Mouse (Mus musculus): ENCODE results near the gene Wfdc11. TPM values are rescaled to one million over a fixed set of nuclear protein-coding genes. Genes with fewer than 3 reads are reported as not detected.
A peak's percentile ranks its signal among the peaks of the same experiment; 100 is the strongest.

Gene Wfdc11
- polyA plus RNA-seq, 2 experiments: not detected

GRCm38 (mm10) chr2:164679906-164680305 is 6.0 kb upstream of the Wfdc11 start:
- H3K9ac ChIP-seq (ENCODE audit: low read depth, low read length, severe bottlenecking): no peak overlapping the region
- H3K4me3 ChIP-seq (replicated peaks; ENCODE audit: low read length): no peak overlapping the region
- H3K4me2 ChIP-seq (replicated peaks; ENCODE audit: low read depth, low read length, severe bottlenecking): no peak overlapping the region
- ATAC-seq (ENCODE audit: low FRiP score, low read depth) (no peak), DNase-seq (ENCODE audit: low spot score) (no peak)
- H3K9me3 ChIP-seq (ENCODE audit: control insufficient read depth, low read length): no peaks in the 10 kb centered on the region
- no peak overlapping the region for H3K27ac ChIP-seq (replicated peaks; ENCODE audit: low read depth, low read length)
- H3K36me3 ChIP-seq (ENCODE audit: control insufficient read depth, insufficient read depth, low read length): no peaks in the 10 kb centered on the region
- H3K4me1 ChIP-seq (ENCODE audit: control insufficient read depth, insufficient read depth, low read length): no peaks in the 10 kb centered on the region
- 34% methylated on average over 3 of the region's 3 CpGs for WGBS
- H3K27me3 ChIP-seq (ENCODE audit: control insufficient read depth, insufficient read depth, low read length): no peaks in the 10 kb centered on the region
- no peak for TF ChIP-seq POLR2A (IDR thresholded peaks at IDR 0.05; ENCODE audit: borderline replicate concordance, extremely low read depth, insufficient read depth, insufficient read length)

- peak overlapping the region; percentile 47 for H3K4me2 ChIP-seq (replicated peaks; ENCODE audit: low read depth, low read length, severe bottlenecking)
- TF ChIP-seq POLR2A (IDR thresholded peaks at IDR 0.05; ENCODE audit: borderline replicate concordance, extremely low read depth, insufficient read depth, insufficient read length): no peak
- ATAC-seq (ENCODE audit: low FRiP score, low read depth) (peak; percentile 63; the same call in 1 of the 2 replicates), DNase-seq (ENCODE audit: low spot score) (peak; percentile 71)
- H3K4me3 ChIP-seq (replicated peaks; ENCODE audit: low read length): peak overlapping the region; percentile 29
- no peaks in the 10 kb centered on the region for H3K9me3 ChIP-seq (ENCODE audit: control insufficient read depth, low read length)
- 15% methylated on average over 19 of the region's 19 CpGs for WGBS
- H3K36me3 ChIP-seq (ENCODE audit: control insufficient read depth, insufficient read depth, low read length): no peaks in the 10 kb centered on the region
- no peaks in the 10 kb centered on the region for H3K4me1 ChIP-seq (ENCODE audit: control insufficient read depth, insufficient read depth, low read length)
- no peak overlapping the region for H3K27ac ChIP-seq (replicated peaks; ENCODE audit: low read depth, low read length)
- H3K27me3 ChIP-seq (ENCODE audit: control insufficient read depth, insufficient read depth, low read length): no peaks in the 10 kb centered on the region
- 0 out of 2 replicates have a peak overlapping the region, but pooled peaks have one; percentile 25 for H3K9ac ChIP-seq (ENCODE audit: low read depth, low read length, severe bottlenecking)
Measured at GRCm38 (mm10) chr2:164678848-164679625, 5.2 kb upstream of the Wfdc11 start.

- no peak overlapping the region for H3K4me3 ChIP-seq (replicated peaks; ENCODE audit: low read length)
- H3K4me1 ChIP-seq (ENCODE audit: control insufficient read depth, insufficient read depth, low read length): no peaks in the 10 kb centered on the region
- no peak overlapping the region for H3K27ac ChIP-seq (replicated peaks; ENCODE audit: low read depth, low read length)
- H3K36me3 ChIP-seq (ENCODE audit: control insufficient read depth, insufficient read depth, low read length): no peaks in the 10 kb centered on the region
- ATAC-seq (ENCODE audit: low FRiP score, low read depth) (no peak), DNase-seq (ENCODE audit: low spot score) (no peak)
- H3K27me3 ChIP-seq (ENCODE audit: control insufficient read depth, insufficient read depth, low read length): no peaks in the 10 kb centered on the region
- no peak overlapping the region for H3K9ac ChIP-seq (ENCODE audit: low read depth, low read length, severe bottlenecking)
- H3K9me3 ChIP-seq (ENCODE audit: control insufficient read depth, low read length): no peaks in the 10 kb centered on the region
- WGBS: 82% methylated on average over 16 of the region's 16 CpGs
- H3K4me2 ChIP-seq (replicated peaks; ENCODE audit: low read depth, low read length, severe bottlenecking): no peak overlapping the region
- TF ChIP-seq POLR2A (IDR thresholded peaks at IDR 0.05; ENCODE audit: borderline replicate concordance, extremely low read depth, insufficient read depth, insufficient read length): no peak
Measured at GRCm38 (mm10) chr2:164676916-164677685, 3.2 kb upstream of the Wfdc11 start.

GRCm38 (mm10) chr2:164676103-164676502 is 2.2 kb upstream of the Wfdc11 start:
- no peaks in the 10 kb centered on the region for H3K4me1 ChIP-seq (ENCODE audit: control insufficient read depth, insufficient read depth, low read length)
- DNase-seq (ENCODE audit: low spot score) (no peak), ATAC-seq (ENCODE audit: low FRiP score, low read depth) (no peak)
- no peaks in the 10 kb centered on the region for H3K9me3 ChIP-seq (ENCODE audit: control insufficient read depth, low read length)
- no peak overlapping the region for H3K4me2 ChIP-seq (replicated peaks; ENCODE audit: low read depth, low read length, severe bottlenecking)
- no peak for TF ChIP-seq POLR2A (IDR thresholded peaks at IDR 0.05; ENCODE audit: borderline replicate concordance, extremely low read depth, insufficient read depth, insufficient read length)
- no peak overlapping the region for H3K4me3 ChIP-seq (replicated peaks; ENCODE audit: low read length)
- H3K36me3 ChIP-seq (ENCODE audit: control insufficient read depth, insufficient read depth, low read length): no peaks in the 10 kb centered on the region
- H3K9ac ChIP-seq (ENCODE audit: low read depth, low read length, severe bottlenecking): no peak overlapping the region
- WGBS: 75% methylated on average over 7 of the region's 7 CpGs
- H3K27ac ChIP-seq (replicated peaks; ENCODE audit: low read depth, low read length): no peak overlapping the region
- H3K27me3 ChIP-seq (ENCODE audit: control insufficient read depth, insufficient read depth, low read length): no peaks in the 10 kb centered on the region

- no peaks in the 10 kb centered on the region for H3K9me3 ChIP-seq (ENCODE audit: control insufficient read depth, low read length)
- H3K9ac ChIP-seq (ENCODE audit: low read depth, low read length, severe bottlenecking): no peak overlapping the region
- H3K27ac ChIP-seq (replicated peaks; ENCODE audit: low read depth, low read length): no peak overlapping the region
- WGBS: 12% methylated on average over 1 of the region's 1 CpGs
- no peak overlapping the region for H3K4me3 ChIP-seq (replicated peaks; ENCODE audit: low read length)
- no peak for ATAC-seq (ENCODE audit: low FRiP score, low read depth)
- no peaks in the 10 kb centered on the region for H3K4me1 ChIP-seq (ENCODE audit: control insufficient read depth, insufficient read depth, low read length)
- TF ChIP-seq POLR2A (IDR thresholded peaks at IDR 0.05; ENCODE audit: borderline replicate concordance, extremely low read depth, insufficient read depth, insufficient read length): no peak
- no peak overlapping the region for H3K4me2 ChIP-seq (replicated peaks; ENCODE audit: low read depth, low read length, severe bottlenecking)
- no peaks in the 10 kb centered on the region for H3K27me3 ChIP-seq (ENCODE audit: control insufficient read depth, insufficient read depth, low read length)
- DNase-seq (ENCODE audit: low spot score): no peak
- H3K36me3 ChIP-seq (ENCODE audit: control insufficient read depth, insufficient read depth, low read length): no peaks in the 10 kb centered on the region
Measured at GRCm38 (mm10) chr2:164670938-164671337, 2.9 kb downstream of the Wfdc11 start.

Data from limb, embryonic 14.5 days (tissue).